Mouse (Mus musculus): Measurements from ENCODE around the gene Cnih2. TPM values are rescaled to one million over a fixed set of nuclear protein-coding genes. Genes with fewer than 3 reads are reported as not detected.
"Not testable (repeated sequence)": the region's sequence is repeated elsewhere in the genome, so short reads cannot be mapped to it uniquely, and the experiment has no call there.

Cnih2 gene
- polyA plus RNA-seq, 1 experiment from 2014 or later, result 22.9 TPM

DNA sequence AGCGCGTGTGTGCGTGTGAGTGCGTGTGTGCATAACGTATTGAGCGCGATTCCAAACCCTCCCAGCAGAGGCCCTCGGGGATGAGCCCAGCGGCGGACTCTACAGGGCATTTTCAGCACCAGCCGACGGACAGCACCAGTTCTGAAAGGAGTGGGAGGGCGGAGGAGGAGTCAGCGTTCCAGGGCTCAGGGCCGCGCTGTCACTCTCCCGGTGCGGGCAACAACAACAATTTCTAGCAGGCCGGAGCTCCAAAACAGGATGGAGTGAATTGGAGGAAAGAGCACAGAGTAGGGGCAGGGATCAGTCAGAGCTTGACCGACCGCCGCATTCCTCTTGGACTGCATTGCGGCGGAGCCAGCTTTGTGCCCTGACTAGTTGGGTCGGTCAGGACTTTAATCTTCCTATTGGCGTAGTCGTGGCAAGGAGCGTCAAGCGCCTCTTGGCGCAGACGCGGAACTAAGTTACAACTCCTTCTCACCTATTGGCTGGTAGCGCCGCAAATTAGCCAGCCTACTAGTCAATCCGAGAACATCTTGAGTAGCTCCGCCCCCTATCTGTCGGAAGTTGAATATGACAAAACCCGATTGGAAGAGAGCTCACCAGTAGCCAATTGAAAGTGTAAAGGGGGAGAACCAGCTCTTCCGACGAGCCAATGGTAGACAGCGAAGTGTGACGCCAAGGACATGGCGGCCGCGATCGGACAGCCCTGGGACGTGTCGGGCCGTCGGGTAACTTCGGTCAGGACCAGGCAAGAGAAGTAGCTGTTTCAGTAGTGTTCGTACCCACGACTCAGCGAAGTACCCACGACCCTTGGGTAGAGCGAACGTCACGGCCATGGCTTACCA lies 10.2 kb downstream of the Cnih2 start, which contains the start of gene Yif1a:
Gene Yif1a, plus strand, starts transcription at position 655 of the 845 bp plus-strand sequence.
- WGBS, result under 1% methylated on average over 58 of the region's 58 CpGs
- peak within 1 kb of the TSS; percentile 87 for H3K4me3 ChIP-seq (ENCODE audit: low read depth, low read length)
- ATAC-seq (replicated peaks; ENCODE audit: low FRiP score, low TSS enrichment, low read depth) (peak; percentile 89), DNase-seq (ENCODE audit: low spot score) (peak; percentile 99)
- peaks cover 10% of the 10 kb centered on the region for H3K4me1 ChIP-seq (replicated peaks; ENCODE audit: control insufficient read depth, insufficient read depth, low read length)
- peak within 1 kb of the TSS; percentile 93 for H3K4me2 ChIP-seq (ENCODE audit: low read length)
- H3K27ac ChIP-seq (ENCODE audit: low read depth), result peak within 1 kb of the TSS; percentile 74
- H3K9ac ChIP-seq (ENCODE audit: low read length), result peak within 1 kb of the TSS; percentile 69
- H3K27me3 ChIP-seq (replicated peaks; ENCODE audit: control insufficient read depth, insufficient read depth, low read length), result peaks cover 35% of the 10 kb centered on the region
- no peaks in the 10 kb centered on the region for H3K9me3 ChIP-seq (ENCODE audit: control insufficient read depth, low read length)
- peaks cover 29% of the 10 kb centered on the region for H3K36me3 ChIP-seq (ENCODE audit: control insufficient read depth, insufficient read depth, low read length)

GRCm38 (mm10) chr19:5086533-5086932 lies 11.8 kb downstream of the Cnih2 start:
- H3K9me3 ChIP-seq (ENCODE audit: control insufficient read depth, low read length); H3K27ac ChIP-seq (ENCODE audit: low read depth); H3K4me3 ChIP-seq (ENCODE audit: low read depth, low read length); H3K4me2 ChIP-seq (ENCODE audit: low read length); H3K9ac ChIP-seq (ENCODE audit: low read length); H3K4me1 ChIP-seq (replicated peaks; ENCODE audit: control insufficient read depth, insufficient read depth, low read length); ATAC-seq (replicated peaks; ENCODE audit: low FRiP score, low TSS enrichment, low read depth); DNase-seq (ENCODE audit: low spot score): not testable (repeated sequence)
- Histone ChIP-seq H3K27me3 (replicated peaks; ENCODE audit: control insufficient read depth, insufficient read depth, low read length) (peaks cover 50% of the 10 kb centered on the region), H3K36me3 (ENCODE audit: control insufficient read depth, insufficient read depth, low read length) (peaks cover 17% of the 10 kb centered on the region)
- WGBS, result 59% methylated on average over 4 of the region's 4 CpGs

DNA sequence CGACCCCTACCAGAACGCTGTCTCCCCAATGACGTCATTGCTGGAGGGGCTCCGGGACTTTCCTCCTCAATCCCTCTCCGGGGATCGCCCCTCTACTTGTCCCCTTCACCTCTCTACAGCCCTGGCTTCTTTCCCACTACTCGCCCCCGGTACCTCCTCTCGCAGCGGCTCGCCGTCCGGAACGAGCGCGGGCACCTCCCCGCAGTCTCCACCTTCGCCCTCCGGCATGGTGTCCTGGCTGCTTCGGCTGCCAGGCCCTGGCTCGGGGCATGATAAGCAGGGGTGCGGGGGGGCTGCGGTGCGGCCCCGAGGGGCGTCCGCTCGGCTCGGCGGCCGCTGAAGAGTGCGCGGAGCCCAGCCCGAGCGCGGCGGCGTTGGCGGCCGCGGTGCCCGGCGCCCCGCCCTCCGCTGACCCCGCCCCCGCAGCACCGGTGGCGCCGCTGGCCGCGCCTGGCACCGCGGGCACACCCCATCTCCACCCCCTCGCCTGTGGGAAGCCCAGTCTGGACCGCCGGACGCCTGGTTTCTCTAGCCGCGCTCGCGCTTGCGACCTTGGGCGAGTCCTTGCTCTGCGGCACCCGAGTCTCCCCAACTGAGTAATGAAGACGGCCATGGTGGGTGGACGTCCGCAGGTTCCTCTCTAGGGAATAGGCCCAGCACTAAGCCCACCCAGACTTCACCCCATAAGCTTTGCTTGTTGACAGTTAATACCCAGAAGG lies 13.0 kb downstream of the Cnih2 start, which contains the start of gene Tmem151a:
Gene Tmem151a, minus strand, starts transcription at position 387 of the 719 bp plus-strand sequence.
- H3K4me1 ChIP-seq (replicated peaks; ENCODE audit: control insufficient read depth, insufficient read depth, low read length), result peaks cover 10% of the 10 kb centered on the region
- H3K4me3 ChIP-seq (ENCODE audit: low read depth, low read length), result peak within 1 kb of the TSS; percentile 37
- peaks cover 63% of the 10 kb centered on the region for H3K27me3 ChIP-seq (replicated peaks; ENCODE audit: control insufficient read depth, insufficient read depth, low read length)
- WGBS, result under 1% methylated on average over 54 of the region's 69 CpGs
- H3K9me3 ChIP-seq (ENCODE audit: control insufficient read depth, low read length), result no peaks in the 10 kb centered on the region
- ATAC-seq (replicated peaks; ENCODE audit: low FRiP score, low TSS enrichment, low read depth) (no peak), DNase-seq (ENCODE audit: low spot score) (peak; percentile 58)
- no peak within 1 kb of the TSS for H3K27ac ChIP-seq (ENCODE audit: low read depth)
- H3K36me3 ChIP-seq (ENCODE audit: control insufficient read depth, insufficient read depth, low read length), result peaks cover 5% of the 10 kb centered on the region
- H3K4me2 ChIP-seq (ENCODE audit: low read length), result peak within 1 kb of the TSS; percentile 68
- peak within 1 kb of the TSS; percentile 25; the same call in 1 of the 2 replicates for H3K9ac ChIP-seq (ENCODE audit: low read length)

DNA sequence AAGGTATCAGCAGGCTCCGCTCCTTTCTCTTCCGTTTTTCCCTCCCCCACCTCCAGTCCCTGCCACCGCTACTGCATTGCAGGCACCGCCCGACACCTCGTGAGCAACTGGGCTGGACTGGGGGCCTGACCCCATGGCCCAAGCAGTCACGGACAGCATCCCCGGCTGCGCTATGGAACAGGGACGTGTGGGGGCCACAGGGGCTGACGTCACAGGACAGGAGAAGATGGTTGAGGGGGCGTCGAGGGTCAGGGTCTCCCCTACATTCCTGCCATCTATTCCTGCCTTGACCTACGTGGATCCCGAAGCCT lies 13.5 kb downstream of the Cnih2 start:
- no peak overlapping the region for H3K27ac ChIP-seq (ENCODE audit: low read depth)
- H3K9ac ChIP-seq (ENCODE audit: low read length), result peak overlapping the region; percentile 25; the same call in 1 of the 2 replicates
- peaks cover 10% of the 10 kb centered on the region for H3K4me1 ChIP-seq (replicated peaks; ENCODE audit: control insufficient read depth, insufficient read depth, low read length)
- no peak for DNase-seq (ENCODE audit: low spot score)
- peaks cover 4% of the 10 kb centered on the region for H3K36me3 ChIP-seq (ENCODE audit: control insufficient read depth, insufficient read depth, low read length)
- no peak for ATAC-seq (replicated peaks; ENCODE audit: low FRiP score, low TSS enrichment, low read depth)
- H3K4me2 ChIP-seq (ENCODE audit: low read length), result peak overlapping the region; percentile 68
- H3K27me3 ChIP-seq (replicated peaks; ENCODE audit: control insufficient read depth, insufficient read depth, low read length), result peaks cover 68% of the 10 kb centered on the region
- 2% methylated on average over 15 of the region's 15 CpGs for WGBS
- H3K9me3 ChIP-seq (ENCODE audit: control insufficient read depth, low read length), result no peaks in the 10 kb centered on the region
- peak overlapping the region; percentile 37 for H3K4me3 ChIP-seq (ENCODE audit: low read depth, low read length)

- WGBS, result 59% methylated on average over 3 of the region's 3 CpGs
- DNase-seq (ENCODE audit: low spot score), result no peak
These were observed 14.1 kb downstream of the Cnih2 start for GRCm38 (mm10) chr19:5083961-5084833.

DNA sequence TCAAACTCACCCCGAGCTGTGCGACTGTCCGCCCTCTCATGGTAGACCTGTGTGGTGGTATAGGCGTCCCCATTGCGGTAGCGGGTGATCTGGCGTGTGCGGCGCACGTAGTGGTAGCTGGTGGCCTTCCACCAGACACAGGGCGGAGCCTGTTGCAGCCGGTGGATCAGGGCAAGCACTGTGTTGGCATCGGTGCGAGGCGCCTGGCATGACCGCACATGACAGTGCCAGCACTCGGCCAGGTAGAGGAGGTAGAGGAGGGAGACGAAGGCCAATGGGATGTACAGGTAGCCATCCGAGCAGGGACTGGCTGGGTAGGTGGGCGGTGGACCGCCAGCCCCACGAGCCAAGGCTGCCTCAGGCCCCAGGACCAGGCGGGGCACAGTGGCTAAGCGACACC lies 15.7 kb downstream of the Cnih2 start:
- no peak overlapping the region for H3K4me2 ChIP-seq (ENCODE audit: low read length)
- DNase-seq (ENCODE audit: low spot score) (no peak), ATAC-seq (replicated peaks; ENCODE audit: low FRiP score, low TSS enrichment, low read depth) (no peak)
- no peak overlapping the region for H3K4me3 ChIP-seq (ENCODE audit: low read depth, low read length)
- no peak overlapping the region for H3K9ac ChIP-seq (ENCODE audit: low read length)
- peaks cover 72% of the 10 kb centered on the region for H3K27me3 ChIP-seq (replicated peaks; ENCODE audit: control insufficient read depth, insufficient read depth, low read length)
- no peaks in the 10 kb centered on the region for H3K36me3 ChIP-seq (ENCODE audit: control insufficient read depth, insufficient read depth, low read length)
- H3K9me3 ChIP-seq (ENCODE audit: control insufficient read depth, low read length), result no peaks in the 10 kb centered on the region
- no peak overlapping the region for H3K27ac ChIP-seq (ENCODE audit: low read depth)
- WGBS, result 63% methylated on average over 24 of the region's 24 CpGs
- 0 out of 2 replicates have a peak, but pooled peaks cover 2% of the 10 kb centered on the region for H3K4me1 ChIP-seq (replicated peaks; ENCODE audit: control insufficient read depth, insufficient read depth, low read length)

More at GRCm38 (mm10) chr19:5083961-5084833, 14.1 kb downstream of the Cnih2 start:
- Histone ChIP-seq H3K9ac (ENCODE audit: low read length) (no peak overlapping the region), H3K4me1 (replicated peaks; ENCODE audit: control insufficient read depth, insufficient read depth, low read length) (peaks cover 7% of the 10 kb centered on the region), H3K27ac (ENCODE audit: low read depth) (no peak overlapping the region), H3K36me3 (ENCODE audit: control insufficient read depth, insufficient read depth, low read length) (no peaks in the 10 kb centered on the region), H3K4me2 (ENCODE audit: low read length) (no peak overlapping the region), H3K9me3 (ENCODE audit: control insufficient read depth, low read length) (no peaks in the 10 kb centered on the region), H3K4me3 (ENCODE audit: low read depth, low read length) (peak overlapping the region; percentile 37), H3K27me3 (replicated peaks; ENCODE audit: control insufficient read depth, insufficient read depth, low read length) (peaks cover 72% of the 10 kb centered on the region)
- no peak for ATAC-seq (replicated peaks; ENCODE audit: low FRiP score, low TSS enrichment, low read depth)

DNA sequence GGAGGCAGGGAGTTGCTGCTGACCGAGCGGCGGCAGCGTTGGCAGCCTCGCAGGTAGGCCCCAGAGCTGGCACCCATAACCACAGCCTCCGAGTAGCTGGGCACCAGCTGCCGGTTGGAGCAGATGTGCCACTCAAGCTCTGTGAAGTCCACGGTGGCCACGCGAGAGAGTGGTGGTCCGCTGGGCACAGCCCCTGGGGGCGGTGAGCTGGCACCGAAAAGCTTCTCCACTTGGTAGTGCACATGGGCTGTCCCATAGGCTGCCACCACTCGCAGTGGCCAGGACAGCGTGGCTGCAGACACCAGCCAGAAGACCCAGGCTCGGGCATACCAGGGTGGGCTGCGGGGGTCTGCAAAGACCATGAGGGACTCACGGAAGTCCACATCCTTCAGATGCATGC lies 16.3 kb downstream of the Cnih2 start:
- DNase-seq (ENCODE audit: low spot score), result no peak
- WGBS, result 57% methylated on average over 18 of the region's 18 CpGs
- ATAC-seq (replicated peaks; ENCODE audit: low FRiP score, low TSS enrichment, low read depth), result no peak

GRCm38 (mm10) chr19:5079279-5079678 lies 19.0 kb downstream of the Cnih2 start:
- no peak overlapping the region for H3K4me2 ChIP-seq (ENCODE audit: low read length)
- H3K27ac ChIP-seq (ENCODE audit: low read depth), result no peak overlapping the region
- H3K36me3 ChIP-seq (ENCODE audit: control insufficient read depth, insufficient read depth, low read length), result no peaks in the 10 kb centered on the region
- ATAC-seq (replicated peaks; ENCODE audit: low FRiP score, low TSS enrichment, low read depth), result no peak
- WGBS, result 93% methylated on average over 1 of the region's 1 CpGs
- H3K9ac ChIP-seq (ENCODE audit: low read length), result no peak overlapping the region
- no peak for DNase-seq (ENCODE audit: low spot score)
- H3K27me3 ChIP-seq (replicated peaks; ENCODE audit: control insufficient read depth, insufficient read depth, low read length), result peaks cover 49% of the 10 kb centered on the region
- H3K9me3 ChIP-seq (ENCODE audit: control insufficient read depth, low read length), result no peaks in the 10 kb centered on the region
- H3K4me1 ChIP-seq (replicated peaks; ENCODE audit: control insufficient read depth, insufficient read depth, low read length), result no peaks in the 10 kb centered on the region
- no peak overlapping the region for H3K4me3 ChIP-seq (ENCODE audit: low read depth, low read length)

More for the DNA sequence above, 16.3 kb downstream of the Cnih2 start:
- Histone ChIP-seq H3K36me3 (ENCODE audit: control insufficient read depth, insufficient read depth, low read length) (no peaks in the 10 kb centered on the region), H3K9me3 (ENCODE audit: control insufficient read depth, low read length) (no peaks in the 10 kb centered on the region), H3K4me2 (ENCODE audit: low read length) (no peak overlapping the region), H3K27me3 (replicated peaks; ENCODE audit: control insufficient read depth, insufficient read depth, low read length) (peaks cover 72% of the 10 kb centered on the region), H3K4me3 (ENCODE audit: low read depth, low read length) (no peak overlapping the region), H3K27ac (ENCODE audit: low read depth) (no peak overlapping the region), H3K4me1 (replicated peaks; ENCODE audit: control insufficient read depth, insufficient read depth, low read length) (no peaks in the 10 kb centered on the region), H3K9ac (ENCODE audit: low read length) (no peak overlapping the region)

Measured in intestine, embryonic 14.5 days (tissue).